Mouse (Mus musculus): ENCODE data around the gene Sun1.

DNA sequence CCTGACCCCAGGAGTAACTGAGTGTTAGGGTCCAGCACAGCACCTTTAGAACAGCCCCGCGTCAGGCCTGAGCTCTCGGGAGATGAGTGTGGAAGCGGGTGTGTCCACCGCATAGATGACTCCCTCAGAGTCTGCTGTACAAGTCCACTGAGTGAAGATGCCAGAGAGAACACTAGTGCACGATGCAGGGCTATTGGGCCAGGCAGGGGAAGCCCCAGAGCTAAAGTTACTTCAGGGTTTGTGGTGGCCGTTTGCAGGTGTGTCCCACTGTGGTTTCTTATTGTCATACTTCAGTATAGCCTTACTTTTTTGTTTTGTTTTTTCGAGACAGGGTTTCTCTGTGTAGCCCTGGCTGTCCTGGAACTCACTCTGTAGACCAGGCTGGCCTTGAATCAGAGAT is 39.5 kb upstream of the Sun1 start:
- TF ChIP-seq CTCF (IDR thresholded peaks at IDR 0.05; ENCODE audit: borderline replicate concordance, insufficient read depth, low read length) (no peak), POLR2A (IDR thresholded peaks at IDR 0.05; ENCODE audit: low read depth, low read length) (no peak)

Data from embryonic fibroblast, embryonic 13.5 days (primary cell).